Mouse (Mus musculus): ENCODE results near the gene Lrrc8b. TPM values are rescaled to one million over a fixed set of nuclear protein-coding genes. Genes with fewer than 3 reads are reported as not detected.

The Lrrc8b gene
- polyA plus RNA-seq, 1 experiment from 2014 or later = 13.3 TPM

- Histone ChIP-seq H3K27ac (no peak overlapping the region), H3K9me3 (replicated peaks) (0 out of 2 replicates have a peak, but pooled peaks cover 6% of the 10 kb centered on the region), H3K4me1 (peaks cover 3% of the 10 kb centered on the region; the same call in 1 of the 2 replicates), H3K4me2 (replicated peaks) (no peak overlapping the region), H3K9ac (no peak overlapping the region), H3K4me3 (no peak overlapping the region), H3K36me3 (peaks cover 5% of the 10 kb centered on the region; the same call in 1 of the 2 replicates), H3K27me3 (no peaks in the 10 kb centered on the region)
- WGBS = 75% methylated on average over 7 of the region's 7 CpGs
- ATAC-seq (ENCODE audit: low FRiP score) = no peak
Observed at GRCm38 (mm10) chr5:105427326-105427725, 11.8 kb downstream of the Lrrc8b start.

GRCm38 (mm10) chr5:105428265-105428974, 12.8 kb downstream of the Lrrc8b start:
- Histone ChIP-seq H3K4me1 (peaks cover 3% of the 10 kb centered on the region; the same call in 1 of the 2 replicates), H3K9ac (no peak overlapping the region), H3K27ac (no peak overlapping the region), H3K36me3 (peaks cover 5% of the 10 kb centered on the region; the same call in 1 of the 2 replicates), H3K9me3 (replicated peaks) (0 out of 2 replicates have a peak, but pooled peaks cover 6% of the 10 kb centered on the region), H3K4me3 (no peak overlapping the region), H3K4me2 (replicated peaks) (no peak overlapping the region), H3K27me3 (no peaks in the 10 kb centered on the region)
- no peak for ATAC-seq (ENCODE audit: low FRiP score)
- WGBS = 73% methylated on average over 12 of the region's 12 CpGs

- H3K9me3 ChIP-seq (replicated peaks) = no peaks in the 10 kb centered on the region
- no peaks in the 10 kb centered on the region for H3K27me3 ChIP-seq
- no peak overlapping the region for H3K9ac ChIP-seq
- H3K36me3 ChIP-seq = no peaks in the 10 kb centered on the region
- 85% methylated on average over 8 of the region's 8 CpGs for WGBS
- no peak for ATAC-seq (ENCODE audit: low FRiP score)
- H3K4me1 ChIP-seq = peaks cover 3% of the 10 kb centered on the region; the same call in 1 of the 2 replicates
- H3K4me2 ChIP-seq (replicated peaks) = no peak overlapping the region
- H3K27ac ChIP-seq = no peak overlapping the region
- H3K4me3 ChIP-seq = no peak overlapping the region
Observed at GRCm38 (mm10) chr5:105430148-105430547, 14.6 kb downstream of the Lrrc8b start.

GRCm38 (mm10) chr5:105439608-105440007, 24.0 kb downstream of the Lrrc8b start:
- Histone ChIP-seq H3K36me3 (no peaks in the 10 kb centered on the region), H3K27me3 (no peaks in the 10 kb centered on the region), H3K4me1 (0 out of 2 replicates have a peak, but pooled peaks cover 3% of the 10 kb centered on the region), H3K27ac (no peak overlapping the region), H3K4me3 (no peak overlapping the region), H3K9me3 (replicated peaks) (no peaks in the 10 kb centered on the region), H3K4me2 (replicated peaks) (no peak overlapping the region), H3K9ac (no peak overlapping the region)
- WGBS = 89% methylated on average over 5 of the region's 5 CpGs
- no peak for ATAC-seq (ENCODE audit: low FRiP score)

- Histone ChIP-seq H3K9me3 (replicated peaks) (no peaks in the 10 kb centered on the region), H3K4me2 (replicated peaks) (no peak overlapping the region), H3K4me1 (0 out of 2 replicates have a peak, but pooled peaks cover 3% of the 10 kb centered on the region), H3K27me3 (no peaks in the 10 kb centered on the region), H3K27ac (no peak overlapping the region), H3K36me3 (no peaks in the 10 kb centered on the region), H3K9ac (no peak overlapping the region), H3K4me3 (no peak overlapping the region)
- no peak for ATAC-seq (ENCODE audit: low FRiP score)
- WGBS = 90% methylated on average over 9 of the region's 9 CpGs
Observed at GRCm38 (mm10) chr5:105440992-105441535, 25.5 kb downstream of the Lrrc8b start.

GRCm38 (mm10) chr5:105442212-105443000, 26.8 kb downstream of the Lrrc8b start:
- H3K36me3 ChIP-seq = no peaks in the 10 kb centered on the region
- 87% methylated on average over 5 of the region's 5 CpGs for WGBS
- ATAC-seq (ENCODE audit: low FRiP score) = no peak

DNA sequence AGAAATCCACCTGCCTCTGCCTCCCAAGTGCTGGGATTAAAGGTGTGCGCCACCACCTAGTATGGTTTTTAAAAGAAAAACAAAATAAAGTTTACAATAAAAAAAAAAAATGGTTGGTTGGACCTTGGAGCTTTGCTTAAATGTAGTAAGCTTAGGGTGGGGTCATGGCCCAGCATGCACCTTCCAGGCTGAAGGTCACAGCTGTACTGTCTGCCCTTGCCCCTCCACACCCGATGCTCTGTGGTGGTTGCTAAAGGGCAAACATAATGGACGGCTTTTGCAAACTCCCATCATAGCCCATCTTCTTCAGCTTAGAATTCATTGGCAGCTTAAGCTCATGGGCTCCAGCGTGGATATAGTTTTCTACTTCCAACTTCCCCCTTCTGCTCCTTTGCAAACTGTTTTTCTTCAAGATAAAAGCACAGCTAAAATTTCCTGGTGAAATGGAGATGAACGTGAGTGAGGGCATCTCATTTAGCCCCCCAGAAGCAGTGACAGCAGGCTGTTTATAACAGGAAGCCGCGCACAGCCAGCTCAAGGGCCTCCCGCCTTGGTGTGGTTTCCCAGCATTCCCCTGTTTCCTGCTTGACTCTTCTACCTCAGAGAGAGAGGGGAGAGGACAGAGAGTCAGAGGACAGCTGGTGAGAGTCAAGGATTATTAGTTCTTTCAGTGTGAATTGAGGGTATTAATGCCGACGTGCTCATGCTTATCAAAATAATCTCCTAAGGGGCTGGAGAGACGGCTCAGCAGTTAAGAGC, 27.7 kb downstream of the Lrrc8b start:
- Histone ChIP-seq H3K36me3 (no peaks in the 10 kb centered on the region), H3K9me3 (replicated peaks) (no peaks in the 10 kb centered on the region), H3K4me2 (replicated peaks) (no peak overlapping the region), H3K27ac (no peak overlapping the region; the same call in 1 of the 2 replicates), H3K4me1 (0 out of 2 replicates have a peak, but pooled peaks cover 3% of the 10 kb centered on the region), H3K4me3 (no peak overlapping the region), H3K9ac (no peak overlapping the region), H3K27me3 (no peaks in the 10 kb centered on the region)
- WGBS = 73% methylated on average over 11 of the region's 11 CpGs
- no peak for ATAC-seq (ENCODE audit: low FRiP score)

More at GRCm38 (mm10) chr5:105442212-105443000, 26.8 kb downstream of the Lrrc8b start:
- Histone ChIP-seq H3K4me2 (replicated peaks) (no peak overlapping the region), H3K9ac (no peak overlapping the region), H3K27ac (no peak overlapping the region), H3K9me3 (replicated peaks) (no peaks in the 10 kb centered on the region), H3K4me1 (0 out of 2 replicates have a peak, but pooled peaks cover 3% of the 10 kb centered on the region), H3K4me3 (no peak overlapping the region), H3K27me3 (no peaks in the 10 kb centered on the region)

DNA sequence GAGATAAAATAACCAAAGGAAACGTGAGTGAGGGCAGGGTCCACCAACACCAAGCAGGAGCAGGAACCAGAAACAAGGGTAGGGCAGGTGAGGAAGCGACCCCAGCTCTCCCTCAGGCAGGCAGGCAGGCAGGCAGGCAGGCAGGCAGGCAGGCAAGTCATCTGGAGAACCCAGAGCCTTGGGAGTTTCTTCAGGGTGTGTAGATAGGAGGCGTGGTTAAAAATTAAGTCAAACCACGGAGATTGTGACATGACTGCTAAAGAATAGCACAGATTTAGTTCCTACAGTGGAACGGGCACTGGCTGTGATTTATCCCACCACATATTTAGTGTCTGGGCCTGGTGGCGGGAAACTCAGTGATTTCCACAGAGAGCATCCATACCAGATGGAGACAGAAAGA, 30.1 kb downstream of the Lrrc8b start:
- H3K27me3 ChIP-seq = no peaks in the 10 kb centered on the region
- no peak overlapping the region for H3K27ac ChIP-seq
- H3K4me2 ChIP-seq (replicated peaks) = no peak overlapping the region
- no peak overlapping the region for H3K9ac ChIP-seq
- H3K9me3 ChIP-seq (replicated peaks) = no peaks in the 10 kb centered on the region
- H3K4me1 ChIP-seq = 0 out of 2 replicates have a peak, but pooled peaks cover 3% of the 10 kb centered on the region
- ATAC-seq (ENCODE audit: low FRiP score) = no peak
- H3K36me3 ChIP-seq = no peaks in the 10 kb centered on the region
- 73% methylated on average over 6 of the region's 6 CpGs for WGBS
- no peak overlapping the region for H3K4me3 ChIP-seq

DNA sequence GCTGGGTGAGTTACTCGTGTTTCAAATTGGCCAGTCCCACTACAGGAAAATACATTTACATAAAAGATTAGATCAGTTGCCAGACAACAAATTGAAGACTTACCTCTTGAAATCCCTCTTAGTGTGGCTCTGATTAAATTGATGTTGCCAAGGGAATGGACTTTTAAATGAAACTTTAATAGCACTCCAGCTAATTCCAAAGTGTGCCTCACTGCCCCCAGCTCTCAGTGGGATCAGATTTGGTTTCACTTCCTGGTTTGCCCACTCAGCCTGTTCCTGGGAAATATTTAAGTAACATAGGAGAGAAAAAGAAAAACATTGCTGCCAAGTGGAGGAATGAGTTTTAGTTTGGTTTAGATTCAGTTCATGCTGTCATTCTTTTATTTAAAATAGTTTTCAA, 38.5 kb downstream of the Lrrc8b start:
- no peak for ATAC-seq (ENCODE audit: low FRiP score)
- 52% methylated on average over 1 of the region's 1 CpGs for WGBS
- H3K27ac ChIP-seq = no peak overlapping the region

DNA sequence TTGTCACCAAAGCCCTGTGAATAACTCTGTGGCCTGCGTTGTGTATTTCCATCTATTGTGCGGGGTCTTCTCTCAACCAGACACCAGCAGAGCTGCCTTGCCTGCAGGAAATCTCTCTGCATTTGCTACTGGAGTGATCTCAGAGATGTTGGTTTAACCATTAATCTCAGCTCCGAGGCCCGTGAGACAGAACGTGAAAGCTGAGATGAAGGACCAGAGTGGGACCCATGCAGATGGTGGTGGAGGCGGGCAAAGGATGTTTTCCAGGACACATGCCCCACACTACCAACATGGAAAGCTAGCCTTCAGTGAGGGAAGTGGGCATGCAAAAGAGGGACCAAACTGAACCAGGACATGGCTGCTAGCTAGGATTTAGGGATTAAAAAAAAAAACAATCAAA, 43.5 kb downstream of the Lrrc8b start:
- H3K4me2 ChIP-seq (replicated peaks) = no peak overlapping the region
- H3K9me3 ChIP-seq (replicated peaks) = no peaks in the 10 kb centered on the region
- no peaks in the 10 kb centered on the region for H3K36me3 ChIP-seq
- no peak overlapping the region for H3K4me3 ChIP-seq
- no peak overlapping the region for H3K9ac ChIP-seq
- H3K4me1 ChIP-seq = 0 out of 2 replicates have a peak, but pooled peaks cover 2% of the 10 kb centered on the region
- no peak for ATAC-seq (ENCODE audit: low FRiP score)
- H3K27ac ChIP-seq = no peak overlapping the region
- H3K27me3 ChIP-seq = no peaks in the 10 kb centered on the region
- 70% methylated on average over 6 of the region's 6 CpGs for WGBS

More for the DNA sequence above, 38.5 kb downstream of the Lrrc8b start:
- Histone ChIP-seq H3K4me2 (replicated peaks) (no peak overlapping the region), H3K9me3 (replicated peaks) (no peaks in the 10 kb centered on the region), H3K27me3 (no peaks in the 10 kb centered on the region), H3K4me1 (0 out of 2 replicates have a peak, but pooled peaks cover 2% of the 10 kb centered on the region), H3K9ac (no peak overlapping the region), H3K36me3 (no peaks in the 10 kb centered on the region), H3K4me3 (no peak overlapping the region)

- Histone ChIP-seq H3K4me3 (no peak overlapping the region), H3K27me3 (no peaks in the 10 kb centered on the region), H3K9me3 (replicated peaks) (no peaks in the 10 kb centered on the region), H3K4me2 (replicated peaks) (no peak overlapping the region), H3K9ac (no peak overlapping the region), H3K27ac (no peak overlapping the region), H3K4me1 (0 out of 2 replicates have a peak, but pooled peaks cover 2% of the 10 kb centered on the region), H3K36me3 (no peaks in the 10 kb centered on the region)
- ATAC-seq (ENCODE audit: low FRiP score) = no peak
- 81% methylated on average over 5 of the region's 5 CpGs for WGBS
Observed at GRCm38 (mm10) chr5:105460551-105460950, 45.0 kb downstream of the Lrrc8b start.

All from hindbrain, embryonic 12.5 days (tissue).